Mouse (Mus musculus) liver, embryonic 14.5 days (tissue): ENCODE results near the gene Mical3.

ENCODE experiments used
- CTCF ChIP-seq: IDR thresholded peaks from 2 replicates; pipeline ENCODE4 v1.5.1; 2016; ENCODE audit warnings: antibody characterized with exemption, low read depth, control low read depth
- EP300 ChIP-seq: IDR thresholded peaks from 2 replicates; pipeline ENCODE4 v1.6.1; 2016; ENCODE audit warnings: antibody characterized with exemption, low read depth

GRCm38 (mm10) chr6:121130039-121130705 lies 627 bp downstream of the Mical3 start:
- TF ChIP-seq CTCF: peak; percentile 99
- no peak for TF ChIP-seq EP300
